Mouse (Mus musculus) liver, embryonic 14.5 days (tissue): Measurements from ENCODE around the gene Atp7b.

Experiments
- CTCF ChIP-seq: IDR thresholded peaks from 2 replicates; pipeline ENCODE4 v1.5.1; 2016; ENCODE audit warnings: antibody characterized with exemption, low read depth, control low read depth
- EP300 ChIP-seq: IDR thresholded peaks from 2 replicates; pipeline ENCODE4 v1.6.1; 2016; ENCODE audit warnings: antibody characterized with exemption, low read depth

GRCm38 (mm10) chr8:21956336-21956735, 103.8 kb downstream of the Atp7b start:
- TF ChIP-seq CTCF (no peak), EP300 (no peak)
